Mouse (Mus musculus): ENCODE measurements around the gene Mllt10. TPM values are rescaled to one million over a fixed set of nuclear protein-coding genes. Genes with fewer than 3 reads are reported as not detected.

The Mllt10 gene
- total and polyA plus RNA-seq, 3 experiments = 33.3 to 64.1 TPM; not detected in 1

GRCm38 (mm10) chr2:18049279-18049821 lies 5.7 kb upstream of the Mllt10 start:
- H3K9me3 ChIP-seq (replicated peaks; ENCODE audit: insufficient read depth, low read length) = no peaks in the 10 kb centered on the region
- H3K79me2 ChIP-seq (ENCODE audit: control insufficient read depth, insufficient read depth, low read length, poor library complexity) = peaks cover 3% of the 10 kb centered on the region; the same call in 1 of the 2 replicates
- H3K27me3 ChIP-seq (ENCODE audit: control insufficient read depth in 1 of 2, insufficient read depth in 2 of 2, low read length in 2 of 2) = peaks cover 16 to 18% of the 10 kb centered on the region in 2 experiments
- TF ChIP-seq MXI1 (IDR thresholded peaks at IDR 0.05; ENCODE audit: low read depth, low read length) (no peak), CHD2 (IDR thresholded peaks at IDR 0.05; ENCODE audit: low read length) (no peak), USF2 (IDR thresholded peaks at IDR 0.05; ENCODE audit: borderline replicate concordance in 1 of 2, insufficient read depth in 1 of 2, low read depth in 1 of 2, low read length in 2 of 2) (no peak), NELFE (IDR thresholded peaks at IDR 0.05; ENCODE audit: low read depth, low read length) (no peak), POLR2AphosphoS2 (IDR thresholded peaks at IDR 0.05; ENCODE audit: low read length) (no peak), MAFK (IDR thresholded peaks at IDR 0.05; ENCODE audit: borderline replicate concordance, low read depth, low read length) (no peak), CTCF (IDR thresholded peaks at IDR 0.05 in 2 of 3, conservative IDR thresholded peaks at IDR 0.05 in 1 of 3; ENCODE audit: control insufficient read depth in 1 of 3, insufficient read depth in 1 of 3, low read depth in 2 of 3, low read length in 3 of 3, poor library complexity in 1 of 3, severe bottlenecking in 1 of 3) (no peak), TBP (IDR thresholded peaks at IDR 0.05; ENCODE audit: low read depth, low read length) (no peak), UBTF (IDR thresholded peaks at IDR 0.05; ENCODE audit: borderline replicate concordance, insufficient read depth, low read depth, low read length) (no peak)
- H3K4me1 ChIP-seq (ENCODE audit: control insufficient read depth in 1 of 2, insufficient read depth in 2 of 2, low read length in 2 of 2) = peaks cover 0 to 3% of the 10 kb centered on the region in 2 experiments; a peak in 1 of 4 replicates
- H3K4me3 ChIP-seq (ENCODE audit: control insufficient read depth in 1 of 2, insufficient read depth in 1 of 2, low read depth in 2 of 2, low read length in 2 of 2) = no peak overlapping the region
- peaks cover 0 to 6% of the 10 kb centered on the region in 2 experiments; a peak in 1 of 4 replicates for H3K36me3 ChIP-seq (ENCODE audit: control insufficient read depth in 1 of 2, insufficient read depth in 2 of 2, low read length in 2 of 2)
- H3K9ac ChIP-seq (ENCODE audit: control insufficient read depth, low read depth, low read length, poor library complexity, severe bottlenecking) = no peak overlapping the region
- no peak for DNase-seq (ENCODE audit: low read depth, low spot score)
- H3K27ac ChIP-seq (ENCODE audit: control insufficient read depth, low read depth, low read length) = no peak overlapping the region

GRCm38 (mm10) chr2:18050018-18050417 lies 5.0 kb upstream of the Mllt10 start:
- Histone ChIP-seq H3K79me2 (ENCODE audit: control insufficient read depth, insufficient read depth, low read length, poor library complexity) (peaks cover 3% of the 10 kb centered on the region; the same call in 1 of the 2 replicates), H3K4me3 (ENCODE audit: control insufficient read depth in 1 of 2, insufficient read depth in 1 of 2, low read depth in 2 of 2, low read length in 2 of 2) (no peak overlapping the region), H3K9ac (ENCODE audit: control insufficient read depth, low read depth, low read length, poor library complexity, severe bottlenecking) (no peak overlapping the region), H3K36me3 (ENCODE audit: control insufficient read depth in 1 of 2, insufficient read depth in 2 of 2, low read length in 2 of 2) (peaks cover 0 to 6% of the 10 kb centered on the region in 2 experiments; a peak in 1 of 4 replicates), H3K27ac (ENCODE audit: control insufficient read depth, low read depth, low read length) (no peak overlapping the region), H3K27me3 (ENCODE audit: control insufficient read depth in 1 of 2, insufficient read depth in 2 of 2, low read length in 2 of 2) (peaks cover 12 to 16% of the 10 kb centered on the region in 2 experiments), H3K9me3 (replicated peaks; ENCODE audit: insufficient read depth, low read length) (no peaks in the 10 kb centered on the region), H3K4me1 (ENCODE audit: control insufficient read depth in 1 of 2, insufficient read depth in 2 of 2, low read length in 2 of 2) (peaks cover 0 to 4% of the 10 kb centered on the region in 2 experiments; a peak in 1 of 4 replicates)
- no peak for TF ChIP-seq ZMIZ1 (IDR thresholded peaks at IDR 0.05; ENCODE audit: low read depth, low read length)
- TF ChIP-seq RAD21 (IDR thresholded peaks at IDR 0.05; ENCODE audit: low read depth, low read length) = no peak
- no peak for TF ChIP-seq POLR2A (IDR thresholded peaks at IDR 0.05; ENCODE audit: control insufficient read depth in 1 of 2, insufficient read depth in 1 of 2, low read depth in 1 of 2, low read length in 2 of 2, poor library complexity in 1 of 2)
- TF ChIP-seq USF2 (IDR thresholded peaks at IDR 0.05; ENCODE audit: borderline replicate concordance in 1 of 2, insufficient read depth in 1 of 2, low read depth in 1 of 2, low read length in 2 of 2) = no peak
- no peak for TF ChIP-seq USF1 (IDR thresholded peaks at IDR 0.05; ENCODE audit: low read depth, low read length)
- TF ChIP-seq EP300 (IDR thresholded peaks at IDR 0.05; ENCODE audit: low read depth in 1 of 2, low read length in 2 of 2) = no peak
- no peak for TF ChIP-seq E2F4 (IDR thresholded peaks at IDR 0.05; ENCODE audit: borderline replicate concordance, low read depth, low read length)
- no peak for TF ChIP-seq ZC3H11A (IDR thresholded peaks at IDR 0.05; ENCODE audit: low read depth, low read length)
- no peak for TF ChIP-seq TCF12 (IDR thresholded peaks at IDR 0.05; ENCODE audit: low read depth, low read length)
- no peak for DNase-seq (ENCODE audit: low read depth, low spot score)

Measured in MEL (cell line).